Mouse (Mus musculus) frontal cortex, postnatal 36 days (tissue): ENCODE results near the gene Thg1l.

Experiments
- DNase-seq, 2 experiments: peaks; one replicate each; pipeline ENCODE4 v3.0.0; 2022; ENCODE audit warnings: low spot score in 2 of 2

Gene Thg1l

DNA sequence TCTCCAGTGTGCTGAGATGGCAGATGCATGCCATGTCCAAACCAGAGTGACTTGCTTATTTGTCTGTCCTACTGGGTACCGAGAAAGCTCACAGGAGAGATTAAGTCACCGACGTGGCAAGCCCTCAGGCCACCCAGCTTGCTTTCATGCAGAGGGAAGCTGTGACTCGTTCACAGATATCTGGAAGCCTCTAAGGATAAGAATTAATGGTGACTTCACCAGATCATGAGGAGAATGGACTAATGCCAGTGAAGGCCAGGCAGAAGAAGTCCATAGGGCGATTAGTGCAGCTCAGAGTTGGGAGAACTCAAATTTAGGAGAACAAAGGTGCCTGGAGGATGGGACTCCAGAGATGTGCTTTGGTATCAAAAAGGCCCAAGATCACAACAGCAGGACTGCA is 27.8 kb downstream of the Thg1l start:
- DNase-seq = no peak

DNA sequence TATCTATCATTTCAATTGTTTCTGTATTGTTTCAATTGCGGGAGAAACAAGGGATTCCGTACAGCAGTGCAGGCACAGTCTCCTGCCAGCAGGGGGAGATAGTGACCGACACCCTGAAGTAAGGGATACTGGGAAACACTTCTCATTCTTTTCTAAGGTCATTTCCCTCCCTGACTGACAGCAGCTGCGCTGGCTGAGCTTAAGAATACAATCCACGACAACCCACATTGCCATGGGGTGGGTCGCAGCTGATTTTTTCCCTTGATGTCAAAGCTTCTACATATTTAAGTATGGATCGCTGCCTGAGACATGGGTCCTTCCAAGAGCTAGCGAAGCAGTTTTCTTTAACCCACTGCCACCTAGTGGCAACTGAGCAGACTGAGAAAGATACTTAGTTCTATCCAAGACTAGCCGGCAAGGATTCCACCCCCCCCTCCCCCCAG is 28.6 kb downstream of the Thg1l start:
- peak; percentile 76 to 84 for DNase-seq

DNA sequence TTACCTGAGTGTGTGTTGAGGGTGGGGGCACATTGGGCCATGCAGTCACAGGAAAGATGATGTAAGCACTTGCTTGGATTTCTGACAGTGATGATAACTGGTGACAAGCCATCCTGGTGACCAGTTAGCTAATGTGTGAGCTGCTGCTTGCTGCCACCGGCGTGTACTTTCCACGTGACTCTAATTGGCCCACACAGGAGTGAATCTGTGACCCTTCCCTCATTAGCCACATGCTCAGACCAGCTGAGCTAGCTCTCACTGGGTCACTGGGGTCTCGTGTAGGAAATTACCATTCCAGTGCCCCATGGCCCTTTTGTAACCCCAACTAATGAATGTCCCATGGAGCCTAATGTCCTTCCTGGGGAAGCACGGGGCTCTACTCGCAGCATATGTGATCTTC is 29.9 kb downstream of the Thg1l start:
- DNase-seq = no peak

DNA sequence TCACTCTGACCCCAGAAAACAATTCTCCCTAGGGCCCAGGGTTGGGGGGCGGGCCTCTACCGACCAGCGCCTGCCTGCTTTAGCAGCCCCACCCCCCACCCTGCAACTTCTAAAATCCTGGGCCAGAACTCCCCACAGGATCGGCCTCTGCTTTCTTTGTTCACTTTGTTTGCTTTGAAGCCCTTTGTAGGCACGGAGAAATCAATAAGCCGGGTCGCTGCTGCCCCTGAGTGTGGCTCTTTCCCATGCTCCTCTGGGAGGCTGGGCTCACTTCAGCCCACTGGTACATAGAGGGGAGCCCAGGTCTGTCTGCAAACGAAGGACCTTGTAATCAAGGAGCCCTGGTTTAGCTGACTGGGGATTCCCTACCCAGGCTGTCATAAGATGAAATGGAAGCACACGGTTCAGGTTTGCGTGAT is 33.8 kb downstream of the Thg1l start:
- no peak for DNase-seq

DNA sequence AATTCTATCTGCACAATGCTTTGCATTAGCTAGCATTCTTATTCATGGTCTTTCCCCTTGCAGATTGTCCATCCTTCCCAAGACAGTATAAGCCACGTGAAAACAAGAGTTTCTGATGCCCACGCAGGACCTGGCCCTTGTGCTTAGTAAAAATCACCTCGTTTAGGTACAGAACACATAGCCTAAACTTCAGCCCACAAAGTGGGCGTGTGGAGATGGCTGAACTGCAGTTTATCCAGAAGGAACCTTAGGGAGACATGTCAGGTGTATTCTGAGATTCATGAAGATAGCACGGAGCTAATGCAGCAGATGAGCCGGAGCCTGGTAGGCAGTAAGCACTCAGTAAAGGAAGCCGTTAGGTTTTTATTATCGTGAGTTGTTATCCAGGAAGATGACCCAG is 34.3 kb downstream of the Thg1l start:
- DNase-seq = no peak

DNA sequence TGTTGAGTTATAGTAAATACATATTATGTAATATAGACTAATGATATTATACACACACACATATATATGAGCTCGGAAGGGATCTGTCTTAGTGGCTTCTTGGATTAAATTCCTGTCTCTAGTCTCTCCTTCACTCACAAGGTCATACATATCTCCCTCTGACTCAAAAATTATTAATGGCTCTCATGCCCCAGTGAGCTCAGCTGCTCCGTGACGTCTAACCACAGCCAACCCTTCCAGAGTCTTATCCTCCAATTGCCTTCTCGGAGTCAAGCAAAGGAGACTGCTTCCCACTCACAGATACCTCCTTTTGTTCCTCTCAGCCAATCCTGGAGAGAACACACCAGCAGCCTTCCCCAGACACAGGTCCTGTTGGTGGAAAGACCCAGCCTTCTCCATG is 36.5 kb downstream of the Thg1l start:
- no peak for DNase-seq

DNA sequence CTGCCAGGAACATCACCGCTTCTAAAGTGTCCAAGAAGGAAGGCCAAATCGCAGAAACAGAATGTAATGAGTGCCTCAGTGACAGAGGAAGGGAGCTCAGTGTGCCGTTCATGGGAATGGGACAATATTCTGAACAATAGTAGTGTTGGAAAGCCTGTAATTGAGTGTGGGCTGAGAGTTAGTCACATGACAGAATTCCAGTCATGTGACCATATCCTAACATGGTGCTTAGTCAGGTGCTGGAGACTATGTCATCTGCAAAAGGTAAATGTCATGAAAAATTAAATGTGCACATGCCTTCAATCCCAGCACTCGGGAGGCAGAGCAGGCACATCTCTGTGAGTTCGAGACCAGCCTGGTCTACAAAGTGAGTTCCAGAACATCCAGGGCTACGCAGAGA is 37.3 kb downstream of the Thg1l start:
- DNase-seq = no peak

DNA sequence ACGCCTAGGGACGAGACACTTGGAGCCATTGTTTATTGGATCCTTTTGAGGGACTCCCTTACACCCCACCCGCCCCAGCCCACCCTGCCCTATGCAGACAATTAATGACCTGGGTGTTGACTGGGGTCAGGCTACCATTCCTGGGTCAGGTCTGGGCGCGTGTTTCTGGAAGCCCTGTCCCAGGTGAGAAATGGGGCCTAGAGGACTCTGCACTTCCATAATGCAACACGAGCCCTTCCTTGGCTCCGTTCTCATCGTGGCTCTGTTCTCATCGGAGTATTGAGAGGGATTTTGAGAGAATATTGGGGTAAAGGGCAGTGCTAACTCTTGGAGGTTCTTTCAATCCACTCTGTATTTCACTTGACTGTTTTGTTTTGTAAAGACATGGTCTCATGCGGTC is 39.1 kb downstream of the Thg1l start:
- DNase-seq = no peak

DNA sequence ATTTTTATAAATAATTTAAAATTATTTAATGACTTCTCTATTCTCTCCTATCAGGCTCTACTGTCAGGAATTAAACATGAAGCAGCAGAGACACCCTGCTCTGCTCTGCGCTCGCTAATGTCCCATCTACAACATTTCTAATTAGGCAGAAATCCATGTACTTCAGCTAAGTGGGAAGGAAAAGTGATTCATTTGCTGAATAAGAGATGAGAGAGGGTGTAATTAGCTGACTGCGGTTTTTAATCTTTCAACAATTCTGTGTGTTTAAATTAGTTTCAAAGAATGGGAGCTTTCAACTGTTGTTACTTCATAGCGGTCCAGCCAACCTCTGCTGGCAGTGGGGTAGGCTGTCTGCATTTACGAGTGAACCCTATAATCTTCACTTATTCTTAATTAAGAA is 44.6 kb downstream of the Thg1l start:
- no peak for DNase-seq

DNA sequence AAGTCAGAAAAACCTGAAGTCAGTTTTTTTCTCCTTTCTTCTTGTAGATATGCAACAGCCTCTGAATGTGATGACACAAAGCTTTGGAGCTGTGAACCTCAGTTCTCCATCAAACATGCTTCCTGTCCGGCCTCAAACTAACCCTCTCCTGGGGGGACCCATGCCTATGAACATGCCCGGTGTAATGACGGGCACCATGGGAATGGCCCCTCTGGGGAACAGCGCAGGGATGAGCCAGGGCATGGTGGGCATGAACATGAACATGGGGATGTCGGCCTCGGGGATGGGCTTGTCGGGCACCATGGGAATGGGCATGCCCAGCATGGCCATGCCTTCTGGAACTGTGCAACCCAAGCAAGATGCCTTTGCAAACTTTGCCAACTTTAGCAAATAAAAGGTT is 46.4 kb downstream of the Thg1l start:
- no peak for DNase-seq

DNA sequence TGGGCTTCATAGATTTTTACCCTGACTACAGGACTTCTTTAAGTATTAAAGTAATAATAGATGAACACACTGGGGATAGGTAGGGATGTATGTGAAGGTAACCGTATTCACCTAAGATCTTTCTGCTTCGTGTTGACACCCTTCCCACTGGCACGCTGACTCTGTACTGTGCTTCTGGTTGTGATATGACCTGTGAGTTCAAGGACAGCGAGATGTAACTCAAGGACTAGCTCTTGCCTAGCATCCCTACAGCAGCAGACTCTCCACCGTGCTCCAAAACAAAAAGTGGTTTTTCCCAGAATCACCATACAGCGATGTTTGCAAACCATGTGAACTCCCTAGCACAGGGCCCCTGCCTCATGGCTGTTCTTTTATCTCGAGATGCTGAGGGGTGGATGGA is 47.2 kb downstream of the Thg1l start:
- no peak for DNase-seq

DNA sequence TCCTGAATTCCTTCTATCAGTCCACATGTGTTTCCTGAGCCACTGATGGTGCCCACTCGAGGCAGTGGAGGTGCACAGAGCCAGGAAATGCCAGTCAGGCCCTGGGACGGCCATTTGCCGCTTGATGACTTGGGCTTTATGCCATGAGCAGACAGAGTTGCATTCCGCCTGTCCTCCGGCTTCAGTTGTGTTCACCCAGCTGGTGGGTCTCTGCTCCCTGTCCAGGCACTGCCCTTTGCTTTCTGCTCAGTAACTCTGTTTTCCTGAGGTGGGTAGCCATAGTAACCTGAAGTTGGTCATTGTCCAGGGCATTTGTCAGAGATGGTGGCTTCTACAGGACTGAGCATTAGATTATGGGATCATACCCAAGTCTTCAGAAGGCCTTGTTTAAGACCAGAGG is 48.0 kb downstream of the Thg1l start:
- DNase-seq = no peak

DNA sequence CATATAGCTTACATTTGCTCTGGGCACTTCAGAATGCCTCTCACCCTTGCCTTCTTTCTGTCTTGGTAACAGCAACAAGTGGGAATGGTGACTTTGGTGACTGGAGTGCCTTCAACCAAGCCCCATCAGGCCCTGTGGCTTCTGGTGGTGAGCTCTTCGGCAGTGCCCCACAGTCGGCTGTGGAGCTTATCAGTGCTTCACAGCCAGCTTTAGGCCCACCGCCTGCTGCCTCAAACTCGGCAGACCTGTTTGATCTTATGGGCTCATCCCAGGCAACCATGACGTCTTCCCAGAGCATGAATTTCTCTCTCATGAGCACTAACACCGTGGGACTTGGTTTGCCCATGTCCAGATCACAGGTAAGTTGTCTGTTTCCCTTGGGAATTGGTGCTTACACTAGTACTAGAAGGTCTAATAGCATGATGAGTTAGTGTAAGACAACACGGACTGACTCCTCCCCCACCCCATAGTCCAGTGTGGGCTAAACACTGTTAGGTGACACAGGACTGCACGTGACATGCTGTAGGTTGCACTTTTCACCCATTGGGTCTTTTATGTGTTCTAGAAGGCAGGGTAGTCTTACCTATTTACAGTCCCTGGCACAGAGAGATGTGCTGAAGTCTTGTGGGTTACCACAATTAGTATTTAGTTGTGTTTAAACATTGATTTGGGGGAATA is 49.0 kb downstream of the Thg1l start:
- no peak for DNase-seq

DNA sequence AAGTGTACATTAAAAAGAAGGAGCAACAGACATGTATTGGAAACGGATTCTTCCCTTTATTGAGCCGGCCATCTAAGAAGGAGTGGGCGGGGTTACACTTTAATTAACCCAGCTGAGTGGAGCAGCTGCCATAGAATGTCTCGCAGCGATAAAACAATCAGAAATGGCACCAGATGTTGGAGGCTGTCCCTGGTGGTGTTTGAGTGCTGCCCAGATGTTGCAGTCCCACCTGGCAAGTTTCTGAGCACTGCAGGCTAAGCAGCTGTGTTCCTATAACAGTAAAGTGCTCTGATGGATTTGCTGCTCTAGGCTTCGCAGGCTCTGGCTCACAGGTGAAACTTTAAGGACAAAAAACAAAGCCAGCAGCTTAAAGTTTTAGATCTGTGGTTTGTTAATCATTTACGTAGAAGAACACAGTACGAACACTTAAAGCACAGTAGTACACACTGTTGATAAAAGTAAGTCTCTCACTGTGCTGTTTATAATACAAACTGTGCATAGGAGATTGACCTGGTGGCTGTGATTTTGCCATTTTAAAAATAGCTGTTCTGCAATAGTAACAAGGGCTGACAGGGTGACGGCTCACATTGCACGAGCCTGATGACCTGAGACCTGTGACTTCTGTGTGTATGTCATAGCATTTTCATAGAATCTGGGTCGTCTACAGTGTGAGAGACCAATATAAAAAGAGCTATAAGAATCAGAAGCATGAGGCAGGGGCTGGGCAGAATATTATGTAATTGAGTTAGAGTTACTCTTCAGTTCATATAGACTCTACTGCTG is 54.9 kb downstream of the Thg1l start:
- DNase-seq = no peak

DNA sequence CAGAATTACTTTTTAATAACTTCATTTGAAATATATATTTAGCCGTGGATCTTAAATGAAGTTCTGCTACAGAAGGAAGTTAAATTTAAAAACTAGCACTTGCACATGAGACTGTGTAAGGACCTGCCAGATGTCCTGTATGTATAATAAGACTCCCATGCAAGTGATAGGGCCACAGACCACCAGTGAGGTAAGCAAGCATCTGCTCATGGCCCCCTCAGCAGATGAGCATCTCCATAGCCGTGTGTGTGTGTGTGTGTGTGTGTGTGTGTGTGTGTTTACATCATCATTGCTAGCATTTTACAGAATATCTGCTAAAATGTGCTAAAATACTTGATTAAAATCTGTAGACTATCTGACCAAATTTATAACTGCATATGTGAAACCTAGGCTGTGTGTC is 57.9 kb downstream of the Thg1l start:
- DNase-seq = no peak
